Mouse (Mus musculus) intestine, postnatal 0 days (tissue): Measurements from ENCODE around the gene Mapkbp1. TPM values are rescaled to one million over a fixed set of nuclear protein-coding genes. Genes with fewer than 3 reads are reported as not detected.
A peak's percentile ranks its signal among the peaks of the same experiment; 100 is the strongest.

ENCODE experiments used
- ATAC-seq: fragments of 200-750 bp; cut with Nextera tagmentation; 2 replicates; pipeline ENCODE4 v1.8.0; 2017; ENCODE audit warnings: mild to moderate bottlenecking, moderate TSS enrichment, moderate library complexity
- H3K27ac ChIP-seq: fragments of 300-500 bp; sonication (generic); 2 replicates; pipeline ENCODE4 v1.5.1; 2014; ENCODE audit warnings: mild to moderate bottlenecking, low read depth, low read length, moderate library complexity
- H3K27me3 ChIP-seq: fragments of 300-500 bp; sonication (generic); replicated peaks from 2 replicates; pipeline ENCODE4 v1.6.1; 2014; ENCODE audit warnings: low read length, mixed read lengths; ENCODE audit not compliant: control insufficient read depth, insufficient read depth
- H3K36me3 ChIP-seq: fragments of 300-500 bp; sonication (generic); 2 replicates; pipeline ENCODE4 v1.6.1; 2014; ENCODE audit warnings: mild to moderate bottlenecking, moderate library complexity; ENCODE audit not compliant: control insufficient read depth, insufficient read depth
- H3K4me1 ChIP-seq: fragments of 300-500 bp; sonication (generic); replicated peaks from 2 replicates; pipeline ENCODE4 v1.6.1; 2014; ENCODE audit warnings: antibody characterized with exemption, low read length, mixed read lengths; ENCODE audit not compliant: control insufficient read depth, insufficient read depth
- H3K4me2 ChIP-seq: fragments of 300-500 bp; sonication (generic); replicated peaks from 2 replicates; pipeline ENCODE4 v1.6.1; 2014; ENCODE audit warnings: low read depth, mild to moderate bottlenecking, moderate library complexity
- H3K4me3 ChIP-seq: fragments of 300-500 bp; sonication (generic); 2 replicates; pipeline ENCODE4 v1.5.1; 2014; ENCODE audit warnings: low read depth, low read length
- H3K9ac ChIP-seq: fragments of 300-500 bp; sonication (generic); 2 replicates; pipeline ENCODE4 v1.6.1; 2014; ENCODE audit warnings: mild to moderate bottlenecking, low read depth, low read length
- H3K9me3 ChIP-seq: fragments of 300-500 bp; sonication (generic); 2 replicates; pipeline ENCODE4 v1.6.1; 2016; ENCODE audit warnings: mixed run types; ENCODE audit not compliant: control insufficient read depth
- CTCF ChIP-seq: sonication (generic); IDR thresholded peaks from 2 replicates; pipeline ENCODE4 v1.5.1; 2016; ENCODE audit warnings: low read depth, mild to moderate bottlenecking, control low read depth, antibody characterized with exemption, moderate library complexity
- WGBS: fragments of 180-500 bp; shearing (Covaris S2); extraction: QIAGEN DNeasy Blood & Tissue Kit; methylation state at CpG from one replicate; pipeline ENCODE4 v1.1.7; 2014; 5-methylcytosine and 5-hydroxymethylcytosine counted together
- polyA plus RNA-seq: library from polyadenylated mRNA; unstranded; fragments of >200 nt; fragmentation: Nextera tagmentation; extraction: Ambion mirVana; gene quantifications from 2 replicates; pipeline ENCODE4 v1.2.1, GENCODE M21; 2015

Mapkbp1 gene
- polyA plus RNA-seq, 1 experiment from 2014 or later = 1.5 TPM

GRCm38 (mm10) chr2:120012924-120013323 is 40.4 kb downstream of the Mapkbp1 start:
- no peak for ATAC-seq
- no peak for TF ChIP-seq CTCF

GRCm38 (mm10) chr2:120013831-120014486 is 41.5 kb downstream of the Mapkbp1 start:
- no peak overlapping the region for H3K9ac ChIP-seq
- no peaks in the 10 kb centered on the region for H3K27me3 ChIP-seq
- H3K4me3 ChIP-seq = no peak overlapping the region
- H3K27ac ChIP-seq = no peak overlapping the region
- ATAC-seq = no peak
- peaks cover 62% of the 10 kb centered on the region for H3K36me3 ChIP-seq
- no peak for TF ChIP-seq CTCF
- 89% methylated on average over 2 of the region's 2 CpGs for whole genome bisulfite sequencing
- no peak overlapping the region for H3K4me2 ChIP-seq
- no peaks in the 10 kb centered on the region for H3K4me1 ChIP-seq
- H3K9me3 ChIP-seq = no peaks in the 10 kb centered on the region

More at GRCm38 (mm10) chr2:120012924-120013323, 40.4 kb downstream of the Mapkbp1 start:
- Histone ChIP-seq H3K9me3 (no peaks in the 10 kb centered on the region), H3K36me3 (peaks cover 51% of the 10 kb centered on the region), H3K27me3 (no peaks in the 10 kb centered on the region), H3K9ac (no peak overlapping the region), H3K4me2 (no peak overlapping the region), H3K4me1 (no peaks in the 10 kb centered on the region), H3K27ac (no peak overlapping the region), H3K4me3 (no peak overlapping the region)
- WGBS = 71% methylated on average over 13 of the region's 13 CpGs

GRCm38 (mm10) chr2:120015882-120016281 is 43.4 kb downstream of the Mapkbp1 start:
- Histone ChIP-seq H3K4me1 (no peaks in the 10 kb centered on the region), H3K4me3 (no peak overlapping the region), H3K4me2 (no peak overlapping the region), H3K36me3 (peaks cover 81% of the 10 kb centered on the region), H3K27ac (no peak overlapping the region), H3K9me3 (no peaks in the 10 kb centered on the region), H3K9ac (no peak overlapping the region), H3K27me3 (no peaks in the 10 kb centered on the region)
- TF ChIP-seq CTCF = no peak
- ATAC-seq = no peak
- WGBS = 93% methylated on average over 4 of the region's 4 CpGs

GRCm38 (mm10) chr2:120017599-120017998 is 45.1 kb downstream of the Mapkbp1 start:
- Histone ChIP-seq H3K27me3 (no peaks in the 10 kb centered on the region), H3K9me3 (no peaks in the 10 kb centered on the region), H3K4me3 (no peak overlapping the region), H3K36me3 (peaks cover 95% of the 10 kb centered on the region), H3K9ac (no peak overlapping the region), H3K4me2 (no peak overlapping the region), H3K4me1 (no peaks in the 10 kb centered on the region), H3K27ac (no peak overlapping the region)
- 79% methylated on average over 12 of the region's 12 CpGs for WGBS
- ATAC-seq = no peak
- TF ChIP-seq CTCF = no peak

- Histone ChIP-seq H3K27ac (no peak overlapping the region), H3K4me3 (no peak overlapping the region), H3K4me1 (peaks cover 5% of the 10 kb centered on the region), H3K9me3 (no peaks in the 10 kb centered on the region), H3K36me3 (peaks cover 59% of the 10 kb centered on the region), H3K27me3 (no peaks in the 10 kb centered on the region), H3K4me2 (no peak overlapping the region), H3K9ac (no peak overlapping the region)
- WGBS = 90% methylated on average over 5 of the region's 5 CpGs
- no peak for TF ChIP-seq CTCF
- no peak for ATAC-seq
Measured at GRCm38 (mm10) chr2:120024337-120024736, 51.8 kb downstream of the Mapkbp1 start.

- Histone ChIP-seq H3K9ac (peak within 1 kb of the TSS; percentile 64), H3K27me3 (no peaks in the 10 kb centered on the region), H3K36me3 (peaks cover 46% of the 10 kb centered on the region), H3K4me2 (peak within 1 kb of the TSS; percentile 88), H3K4me1 (peaks cover 5% of the 10 kb centered on the region), H3K4me3 (peak within 1 kb of the TSS; percentile 54), H3K27ac (peak within 1 kb of the TSS; percentile 64), H3K9me3 (no peaks in the 10 kb centered on the region)
- TF ChIP-seq CTCF = peak; percentile 51
- WGBS = 5% methylated on average over 50 of the region's 50 CpGs
- peak; percentile 91 for ATAC-seq
Measured at GRCm38 (mm10) chr2:120026984-120027949, 54.8 kb downstream of the Mapkbp1 start, which contains the start of the genes Jmjd7 and Gm28042. Gene Jmjd7 (plus strand): TSS chr2:120027483. Gene Gm28042 (plus strand): TSS chr2:120027493.
